Mouse (Mus musculus) adrenal gland, postnatal 4 days (tissue): Measurements from ENCODE around the gene Msrb3. TPM values are rescaled to one million over a fixed set of nuclear protein-coding genes. Genes with fewer than 3 reads are reported as not detected.

ENCODE experiments used
- DNase-seq, 2 experiments: peaks; one replicate each; pipeline ENCODE4 v3.0.0; 2021 to 2022; ENCODE audit warnings: low spot score in 2 of 2, mixed read lengths in 2 of 2
- total RNA-seq, 2 experiments: library from RNA; stranded (reverse); gene quantifications; 2 replicates each; pipeline ENCODE4 v1.2.3; 2021

The Msrb3 gene
- total RNA-seq, 2 experiments from 2014 or later: 50.9 to 55.5 TPM

DNA sequence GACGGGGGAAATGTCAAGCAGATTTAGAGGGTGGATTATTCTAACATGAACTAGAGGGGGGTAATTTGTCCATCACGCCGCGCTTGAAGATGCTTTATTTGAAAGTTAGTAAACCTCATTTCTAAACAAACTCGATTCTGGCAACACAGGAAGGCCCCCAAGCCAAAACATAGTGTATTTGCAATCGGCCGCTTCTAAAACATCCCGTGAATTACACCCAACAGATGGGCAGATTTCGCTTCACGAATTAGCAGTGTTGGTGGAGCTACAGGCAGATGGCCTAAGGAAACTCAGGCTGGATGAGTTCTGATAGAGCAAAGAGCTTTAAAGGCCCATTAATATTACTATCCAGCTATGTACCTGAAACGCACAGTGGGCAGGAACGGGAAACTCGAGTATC lies 1.2 kb upstream of the Msrb3 start:
- DNase-seq: no peak

DNA sequence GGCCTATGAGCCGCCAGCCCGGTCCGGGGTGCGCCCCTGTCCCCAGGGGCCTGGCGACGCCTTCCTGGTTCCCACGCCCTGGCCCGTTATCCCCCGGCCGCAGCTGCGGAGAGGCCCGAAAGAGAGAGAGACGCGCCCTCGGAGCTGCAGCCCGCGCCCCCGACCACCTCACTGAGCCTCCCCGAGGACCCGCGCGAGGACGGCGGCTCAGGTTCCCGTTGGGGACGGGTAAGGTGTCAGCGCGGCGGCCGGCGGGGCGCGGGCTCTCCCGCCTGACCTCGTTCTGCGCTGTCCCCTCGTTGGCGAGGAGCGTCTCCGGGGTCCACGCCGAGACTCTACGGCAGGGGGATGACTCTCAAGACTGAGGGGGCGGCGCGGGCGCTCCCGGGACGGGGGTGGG lies 544 bp downstream of the Msrb3 start:
- DNase-seq: no peak

DNA sequence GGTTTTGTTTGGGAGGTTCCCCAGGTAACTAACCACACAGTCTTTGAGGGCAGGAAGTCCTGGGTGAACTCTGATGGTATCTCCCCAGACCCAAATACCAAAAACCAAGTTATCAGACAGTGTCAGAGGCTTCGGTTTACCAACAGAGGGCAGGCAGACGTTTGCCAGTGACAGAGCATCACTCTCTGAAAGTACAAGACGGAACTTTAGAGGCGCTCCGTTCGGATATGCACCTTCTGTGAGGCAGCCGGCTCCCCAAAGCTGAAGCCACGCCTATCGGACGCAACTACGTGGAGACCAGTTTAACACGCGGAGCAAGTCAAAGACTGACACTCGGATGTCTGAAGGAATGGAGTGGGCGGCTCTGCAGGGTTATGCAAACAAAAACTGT lies 3.0 kb downstream of the Msrb3 start:
- no peak for DNase-seq

DNA sequence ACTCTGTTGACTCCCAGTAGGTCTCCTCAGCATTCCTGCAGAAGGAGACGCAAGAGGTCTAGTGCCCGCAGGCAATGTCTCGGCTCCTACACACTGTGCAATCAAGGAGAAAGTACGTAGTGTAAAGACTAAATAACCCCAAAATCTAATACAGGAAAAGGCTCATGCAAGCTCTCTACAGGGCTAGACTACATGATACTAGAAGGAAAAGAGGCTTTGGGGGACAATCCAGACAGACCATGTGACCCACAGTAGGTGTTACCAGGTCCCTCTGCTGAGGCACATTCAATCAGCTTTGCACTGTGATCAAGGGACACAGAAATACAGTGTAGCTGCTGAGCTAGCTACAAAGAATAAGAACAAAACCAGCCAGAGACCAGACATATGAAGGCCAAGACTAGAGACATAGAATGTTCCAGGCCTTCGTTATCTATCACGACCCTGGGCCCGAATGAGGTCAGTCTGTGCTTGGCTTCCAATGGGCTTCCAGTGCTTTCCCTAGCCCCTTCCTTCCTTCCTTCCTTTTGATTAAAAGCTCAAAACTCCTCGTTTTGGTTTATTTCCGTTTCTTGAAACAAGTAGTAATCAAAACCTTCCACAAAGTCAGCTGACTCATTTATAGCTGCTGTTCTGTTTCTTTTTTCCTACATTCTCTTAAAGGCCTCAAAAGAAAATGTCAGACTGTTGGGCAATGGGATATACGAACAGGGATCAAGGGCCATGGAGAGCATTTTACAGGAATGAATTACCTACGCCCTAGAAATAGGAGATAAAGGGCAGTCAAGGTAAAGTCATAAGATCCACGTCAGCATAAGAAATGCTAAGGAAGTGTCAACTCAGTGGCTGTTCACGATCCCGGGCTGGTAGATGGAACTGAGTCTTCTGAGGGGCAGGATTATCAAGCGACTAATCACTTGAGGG lies 3.7 kb downstream of the Msrb3 start:
- no peak for DNase-seq

DNA sequence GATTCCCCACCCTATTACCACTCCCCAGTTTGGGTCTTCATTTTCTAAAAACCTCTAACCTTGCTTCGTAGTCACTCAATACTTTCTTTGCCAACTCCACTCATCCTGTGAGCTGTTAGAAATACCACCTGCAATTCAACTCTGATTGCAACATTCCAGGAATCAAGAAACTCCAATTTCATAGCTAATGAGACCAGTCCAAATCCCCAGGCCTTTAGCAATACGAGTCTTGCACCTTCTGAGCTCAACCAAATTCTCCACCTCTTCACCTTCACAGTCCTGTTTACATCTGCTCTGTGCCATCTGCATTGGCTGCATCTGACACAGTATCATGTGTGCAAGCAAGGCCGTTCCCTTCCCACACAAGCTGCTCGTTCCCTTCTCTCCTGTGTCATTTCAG lies 5.0 kb downstream of the Msrb3 start:
- no peak for DNase-seq

DNA sequence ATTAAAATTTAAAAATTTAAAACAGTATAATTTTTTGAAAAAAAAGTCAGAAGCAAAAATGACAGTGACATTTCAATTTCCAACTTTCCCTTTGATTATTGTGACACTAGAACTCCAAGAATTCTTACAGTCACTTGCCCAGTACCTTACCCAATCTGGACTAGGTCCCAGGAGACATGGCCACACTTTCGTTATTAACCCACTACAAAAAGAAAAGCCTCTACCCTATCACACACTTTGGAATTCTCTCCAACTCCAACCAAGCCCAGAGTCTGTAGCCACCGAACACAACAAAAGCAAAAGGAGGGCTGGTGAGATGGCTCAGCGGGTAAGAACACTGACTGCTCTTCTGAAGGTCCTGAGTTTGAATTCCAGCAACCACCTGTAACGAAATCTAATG lies 7.8 kb downstream of the Msrb3 start:
- DNase-seq: no peak

DNA sequence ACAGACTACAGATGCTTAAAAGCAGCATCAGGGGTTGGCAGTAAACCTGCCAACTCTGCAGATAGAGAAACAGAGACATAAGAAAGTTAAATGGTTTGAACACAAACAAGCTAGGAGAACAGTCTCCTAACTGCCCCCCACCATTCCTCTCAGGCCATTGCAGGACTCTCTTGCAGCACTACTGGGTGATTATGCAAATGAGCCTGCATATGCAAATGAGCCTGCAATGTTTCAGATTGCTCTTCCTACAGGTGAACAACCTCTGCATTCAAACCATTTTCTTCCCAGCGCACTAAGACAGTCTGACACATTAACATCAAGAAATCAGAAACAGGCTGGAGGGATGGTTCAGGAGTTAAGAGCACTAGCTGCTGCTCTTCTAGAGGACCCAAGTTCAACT lies 8.3 kb downstream of the Msrb3 start:
- no peak for DNase-seq

DNA sequence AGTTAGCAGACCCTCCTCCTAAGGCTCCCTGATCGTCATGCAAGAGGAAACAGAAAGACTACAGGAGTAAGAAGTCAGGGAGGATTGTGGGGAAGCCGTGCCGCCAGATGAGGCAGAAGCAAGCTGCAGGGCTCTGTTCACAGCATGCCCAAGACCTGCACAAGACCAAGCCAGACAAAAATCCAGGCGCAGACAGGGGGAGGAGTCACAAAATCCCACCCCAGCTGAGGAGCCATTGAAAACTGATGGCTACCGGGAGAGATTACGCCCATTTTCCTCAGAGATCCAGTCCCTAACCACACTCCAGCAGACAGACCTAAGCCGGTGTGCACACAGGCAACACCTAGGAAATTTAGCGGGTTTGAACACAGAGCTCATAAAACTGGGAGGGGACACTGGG lies 10.4 kb downstream of the Msrb3 start:
- DNase-seq: no peak

DNA sequence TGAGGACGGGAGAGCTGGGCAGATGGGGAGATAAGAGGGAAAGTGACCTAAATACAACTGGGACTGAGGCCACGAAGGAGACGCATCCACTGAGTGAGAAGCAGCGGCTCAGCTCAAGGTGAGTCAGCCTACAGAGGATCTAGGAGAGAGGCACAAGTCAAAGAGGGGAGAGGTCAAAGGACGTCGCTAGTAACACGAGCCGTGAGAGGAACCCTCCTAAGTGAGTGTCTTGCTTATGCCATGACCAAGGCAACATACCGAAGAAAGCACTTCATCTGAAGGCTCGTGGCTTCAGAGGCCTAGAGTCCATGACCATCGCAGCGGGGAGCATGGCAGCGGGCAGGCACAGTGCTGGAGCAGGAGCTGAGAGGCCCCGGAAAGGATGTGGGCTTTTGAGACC lies 14.7 kb downstream of the Msrb3 start:
- DNase-seq: no peak

DNA sequence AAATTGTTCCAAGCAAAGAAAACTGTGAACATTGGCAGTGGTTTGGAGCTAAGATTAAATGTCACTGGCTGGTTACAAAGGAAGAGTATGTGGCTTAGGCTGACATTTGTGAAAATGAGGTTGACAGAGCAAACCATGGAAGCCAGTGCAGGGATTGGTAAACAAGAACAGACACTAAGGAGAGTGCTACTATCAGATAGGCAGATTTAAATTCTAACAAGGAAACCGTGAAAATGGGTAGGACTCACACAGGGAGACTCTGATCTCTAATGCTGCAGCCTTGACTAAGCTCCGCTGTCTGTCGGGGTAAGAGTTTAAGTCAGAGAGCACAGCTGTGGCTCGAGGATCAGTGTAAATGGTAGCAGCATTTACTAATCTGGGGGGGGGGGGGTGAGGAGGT lies 15.2 kb downstream of the Msrb3 start:
- DNase-seq: no peak

DNA sequence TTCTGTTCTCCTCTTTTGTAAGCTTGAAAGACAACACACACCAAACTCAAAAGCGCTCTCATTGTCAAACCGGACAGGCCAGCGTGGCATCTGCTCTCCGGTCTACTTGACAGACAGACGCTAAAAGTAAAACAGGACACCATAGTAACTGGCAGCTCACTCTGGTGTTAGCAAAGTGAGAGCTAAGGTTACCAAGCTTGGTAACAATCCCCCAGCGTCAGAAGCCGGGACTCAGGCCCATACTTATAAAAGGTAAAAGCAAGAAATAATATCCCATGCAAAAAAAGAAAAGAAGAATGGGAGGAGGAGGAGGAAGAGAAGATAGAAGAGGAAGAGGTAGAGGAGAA lies 15.9 kb downstream of the Msrb3 start:
- DNase-seq: no peak

DNA sequence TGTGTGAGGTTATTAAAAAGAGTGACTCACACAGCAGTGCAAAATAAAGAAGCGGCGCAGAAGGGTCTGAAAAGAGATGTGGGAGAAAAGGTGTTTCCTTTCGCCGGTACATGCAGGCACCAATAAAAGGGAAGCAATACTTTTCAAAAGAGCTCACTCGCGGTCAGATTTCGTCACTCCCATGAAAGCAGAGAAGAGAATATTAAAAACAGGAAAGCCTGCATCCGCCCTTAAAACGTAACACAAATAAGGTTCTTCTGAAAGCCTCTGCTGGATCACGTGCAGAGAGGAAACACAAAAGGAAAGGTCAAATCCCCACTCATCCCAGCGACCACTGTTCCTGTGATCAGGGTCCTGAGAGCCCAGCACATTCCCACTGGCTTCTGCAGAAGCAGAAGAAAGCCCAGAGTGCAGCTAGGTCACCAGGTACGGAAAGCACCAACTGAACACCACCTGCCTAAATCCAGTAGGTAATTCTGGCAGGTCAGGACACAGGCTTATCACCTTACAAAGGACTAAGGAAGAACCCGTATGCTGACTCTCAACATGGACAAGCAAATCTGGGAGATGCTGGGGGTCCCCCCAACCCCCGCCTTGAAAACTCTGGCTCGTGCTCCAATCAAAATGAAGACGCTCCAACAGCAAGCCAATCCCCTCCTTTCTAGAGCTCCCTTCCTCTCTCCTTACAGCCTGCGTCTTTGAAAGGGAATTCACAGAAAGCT lies 16.4 kb downstream of the Msrb3 start:
- no peak for DNase-seq

DNA sequence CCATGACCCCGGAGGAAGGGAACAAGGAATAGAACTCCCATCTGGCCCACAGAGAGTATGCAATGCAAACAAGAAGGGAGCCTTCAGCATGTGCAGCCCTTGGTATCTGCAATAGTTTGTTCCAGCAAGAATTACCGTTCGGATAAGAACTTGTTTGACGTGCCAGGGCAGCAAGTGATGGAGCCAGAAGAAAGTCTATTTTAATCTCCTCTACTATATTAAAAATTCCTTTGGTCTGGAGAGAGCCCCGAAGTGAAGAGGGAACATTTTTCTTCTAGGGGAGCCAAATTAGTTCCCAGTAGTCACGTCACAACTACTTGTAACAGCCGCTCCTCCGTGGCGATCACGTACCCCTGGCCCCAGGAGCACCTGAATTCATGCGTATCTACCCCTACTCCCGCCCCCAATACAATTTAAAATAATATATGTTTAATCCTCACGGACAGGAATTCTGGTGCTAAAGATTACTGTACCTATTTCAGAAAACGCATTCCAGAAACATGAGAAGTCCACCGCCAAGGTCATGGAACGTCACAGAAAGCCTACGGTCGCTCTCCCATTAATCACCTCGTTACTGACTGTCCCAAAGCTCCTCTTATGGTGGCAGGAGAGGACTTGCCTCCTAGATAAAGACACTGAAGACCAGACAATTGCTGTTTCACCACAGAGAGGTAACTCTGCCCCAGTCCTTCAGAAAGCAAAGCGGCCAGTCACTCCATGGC lies 22.2 kb downstream of the Msrb3 start:
- DNase-seq: no peak

DNA sequence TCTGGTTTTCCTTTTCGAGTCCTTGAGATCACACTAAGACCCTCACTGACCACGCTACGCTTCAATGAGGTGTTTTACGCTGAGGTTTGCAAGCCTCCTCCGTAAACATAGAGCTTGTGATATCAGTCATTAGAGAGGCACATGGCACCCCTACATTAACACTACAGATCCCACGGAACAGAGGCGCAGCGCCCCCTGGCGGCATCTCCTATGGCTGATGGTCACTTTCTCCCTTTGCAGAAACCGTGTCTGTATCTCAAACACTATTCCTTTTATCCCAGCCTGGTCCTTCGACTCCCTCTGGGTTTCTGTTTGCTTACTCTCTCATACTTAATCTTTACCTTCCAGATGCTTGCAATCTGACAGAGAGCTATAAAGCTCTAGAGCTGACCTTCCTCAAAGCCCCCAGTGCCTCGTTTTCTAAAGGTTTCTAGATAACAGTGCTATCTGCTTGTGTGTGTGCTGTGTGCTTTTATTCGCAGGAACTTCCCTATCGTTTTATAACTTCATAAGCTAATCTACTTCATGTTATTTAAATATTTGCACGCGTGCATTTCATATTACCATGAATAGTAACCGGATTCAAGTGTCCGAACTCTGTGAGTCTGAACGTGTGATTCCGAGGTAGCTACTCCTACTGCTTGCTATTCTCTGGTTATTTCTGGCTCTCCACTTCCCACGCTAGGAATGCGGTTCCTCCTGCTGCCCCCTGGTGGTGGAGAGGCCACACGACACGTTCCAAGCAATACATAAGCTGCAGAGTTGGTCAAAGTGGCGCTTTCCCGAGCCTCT lies 23.0 kb downstream of the Msrb3 start:
- DNase-seq: peak; percentile 73 to 85

DNA sequence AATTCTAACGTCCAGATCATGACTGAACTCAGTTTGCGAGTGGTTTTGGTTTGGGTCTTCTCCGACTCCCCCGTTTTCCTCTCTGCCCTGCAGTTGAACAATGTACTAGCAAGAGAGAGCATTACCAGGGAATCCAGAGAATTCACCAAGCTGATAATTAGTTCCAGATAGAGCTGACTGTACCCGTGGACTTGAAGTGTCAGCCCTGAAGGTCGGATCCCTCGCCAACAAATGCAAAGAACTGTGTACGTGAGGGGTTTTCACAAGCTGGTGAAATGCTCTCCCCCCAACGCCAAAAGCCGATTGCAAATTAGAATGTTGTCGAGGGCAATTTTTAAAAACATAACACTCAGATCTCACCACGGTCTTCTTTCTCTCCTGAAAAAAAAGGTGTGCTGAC lies 24.6 kb downstream of the Msrb3 start:
- DNase-seq: no peak

DNA sequence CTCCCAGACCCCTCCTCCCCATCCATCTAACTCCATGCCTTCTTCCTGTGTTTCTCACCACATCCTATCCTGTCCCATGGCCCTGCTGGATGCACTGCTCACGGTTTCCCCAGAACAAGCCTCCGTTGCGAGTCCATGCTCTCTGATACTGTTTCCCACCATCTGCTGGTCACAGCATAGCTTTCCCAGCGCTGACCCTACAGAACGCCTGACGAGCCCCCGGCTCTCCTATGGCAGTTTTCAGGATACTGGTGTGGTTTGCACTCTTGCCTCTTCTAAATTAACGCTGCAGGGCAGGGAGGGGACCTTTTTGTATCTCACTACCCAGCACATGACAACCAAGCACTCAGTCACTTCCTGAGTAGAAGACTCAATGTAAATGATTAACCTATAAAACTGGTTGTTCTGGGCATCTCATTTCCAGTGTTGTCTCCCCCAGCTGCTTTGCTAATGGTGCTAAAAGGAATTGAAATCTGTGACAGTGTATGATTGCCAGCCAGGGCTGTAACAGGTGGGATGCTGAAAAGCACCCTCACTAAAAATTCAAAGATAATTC lies 25.2 kb downstream of the Msrb3 start:
- no peak for DNase-seq

DNA sequence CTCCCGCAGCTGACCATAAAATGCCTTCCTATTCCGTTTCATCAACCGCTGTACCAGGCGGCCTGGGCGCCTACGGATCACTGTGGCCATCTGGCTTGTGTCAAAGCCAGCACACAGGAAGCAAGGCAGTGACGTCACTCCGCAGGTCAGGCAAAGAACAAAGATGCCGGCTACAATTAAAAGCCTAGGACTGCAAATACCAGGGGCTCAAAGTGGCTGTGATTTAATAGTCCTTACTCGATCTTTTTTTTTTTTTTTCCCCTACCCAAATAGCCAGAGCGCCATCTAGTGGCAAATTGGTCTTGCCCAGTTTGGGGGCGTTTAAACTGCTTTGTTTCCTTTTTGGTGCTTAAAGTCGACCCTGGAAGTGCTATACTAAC lies 26.4 kb downstream of the Msrb3 start:
- no peak for DNase-seq

DNA sequence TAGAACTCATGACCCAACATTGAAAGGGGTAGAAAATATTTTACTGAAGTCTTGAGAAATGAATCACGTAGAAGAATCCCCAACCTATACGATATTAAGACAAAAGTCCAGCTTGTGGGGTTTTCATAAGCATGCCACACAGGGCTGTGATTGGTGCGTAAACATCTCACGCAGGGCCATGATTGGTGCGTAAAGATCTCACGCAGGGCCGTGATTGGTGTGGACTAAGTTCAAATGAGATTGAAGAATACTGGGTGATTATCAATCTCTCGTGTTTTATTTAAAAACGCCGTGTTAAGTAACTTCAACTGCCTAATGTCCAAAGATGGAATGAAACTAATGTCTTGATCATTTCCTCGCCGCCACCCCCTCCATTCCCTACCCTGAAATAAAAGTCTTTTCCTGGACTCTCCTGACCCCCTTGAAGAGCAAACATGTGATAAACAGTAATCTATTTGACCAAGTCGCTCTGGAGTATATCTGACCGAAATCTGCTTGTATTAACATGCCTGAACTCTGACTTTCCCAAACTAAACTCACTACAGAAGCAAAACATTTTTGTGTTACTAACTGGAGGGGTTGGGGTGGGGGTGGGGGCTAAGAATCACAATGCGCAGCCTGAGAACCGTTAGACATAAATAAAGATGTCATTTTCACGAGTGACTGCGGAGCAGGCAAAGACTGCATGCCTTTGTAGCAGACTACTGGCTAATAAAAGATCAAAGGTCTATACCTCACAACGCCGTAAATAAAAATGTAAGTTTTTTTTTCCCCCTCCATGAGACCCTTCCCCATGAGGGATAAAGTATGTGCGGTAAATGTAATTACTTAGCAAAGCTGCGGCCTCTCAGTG lies 27.0 kb downstream of the Msrb3 start:
- no peak for DNase-seq

DNA sequence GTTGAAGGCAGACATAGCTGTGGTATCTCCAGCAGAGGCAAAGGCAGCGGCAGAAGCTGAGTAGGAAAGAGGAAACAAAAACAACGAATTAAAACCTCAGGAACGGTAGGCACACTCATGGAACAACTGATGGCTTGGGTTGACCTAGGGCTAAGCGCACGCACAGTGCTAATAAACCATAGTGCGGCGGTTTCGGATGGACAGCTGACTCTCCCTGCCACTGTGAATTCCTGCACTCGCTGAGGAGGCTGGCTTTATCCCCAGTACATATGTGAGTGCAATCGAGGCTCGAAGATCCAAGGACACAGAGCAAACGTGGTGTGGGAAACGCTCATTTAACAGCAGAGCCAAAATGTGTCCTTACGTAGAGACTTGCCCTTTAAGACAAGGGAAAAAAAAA lies 27.8 kb downstream of the Msrb3 start:
- no peak for DNase-seq

DNA sequence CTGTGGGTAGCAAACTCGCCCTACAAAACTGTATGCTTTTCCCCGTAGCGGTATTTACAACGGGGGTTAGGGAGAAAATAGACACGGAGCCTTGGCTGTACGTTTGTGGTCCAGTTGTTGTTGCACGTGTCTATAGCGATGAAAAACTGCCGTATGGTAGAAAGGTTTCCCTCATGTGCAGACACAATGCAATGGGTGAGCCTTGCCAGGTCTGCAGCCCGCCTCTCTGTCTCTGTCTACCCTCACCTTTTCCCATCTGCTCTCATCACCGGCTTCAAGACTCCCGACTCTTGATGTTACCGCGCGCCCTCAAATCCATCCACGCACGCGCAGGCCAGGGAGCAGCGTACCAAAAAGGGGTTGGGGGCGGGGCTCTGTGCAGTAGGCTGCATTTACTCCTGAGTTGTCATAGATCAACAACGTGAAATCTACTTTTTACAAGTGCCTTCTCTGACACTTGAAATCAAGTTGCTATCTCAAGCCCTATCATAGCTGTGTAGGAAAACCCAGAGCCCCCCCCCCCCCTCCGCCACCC lies 29.6 kb downstream of the Msrb3 start:
- no peak for DNase-seq
